Mouse (Mus musculus) lung, postnatal 36 days (tissue): ENCODE measurements around the gene Cngb1.

Experiments used
- DNase-seq: peaks from one replicate; pipeline ENCODE4 v3.0.0; 2022; ENCODE audit warnings: mixed read lengths

Gene Cngb1

GRCm38 (mm10) chr8:95323201-95323600 is 16.8 kb upstream of the Cngb1 start:
- DNase-seq = no peak

GRCm38 (mm10) chr8:95320224-95321139 is 14.1 kb upstream of the Cngb1 start:
- DNase-seq = peak; percentile 93

GRCm38 (mm10) chr8:95315350-95315749 is 9.0 kb upstream of the Cngb1 start:
- no peak for DNase-seq

GRCm38 (mm10) chr8:95314707-95315106 is 8.3 kb upstream of the Cngb1 start:
- no peak for DNase-seq

GRCm38 (mm10) chr8:95313857-95314256 is 7.5 kb upstream of the Cngb1 start:
- peak; percentile 51 for DNase-seq

GRCm38 (mm10) chr8:95312836-95313235 is 6.5 kb upstream of the Cngb1 start:
- DNase-seq = no peak

- DNase-seq = no peak
These were observed 4.1 kb upstream of the Cngb1 start, which contains the start of gene Tepp for GRCm38 (mm10) chr8:95310342-95310970. Gene Tepp (plus strand): TSS chr8:95310566.

GRCm38 (mm10) chr8:95305526-95305925 is 859 bp downstream of the Cngb1 start:
- no peak for DNase-seq

GRCm38 (mm10) chr8:95302410-95302809 is 4.0 kb downstream of the Cngb1 start:
- DNase-seq = peak; percentile 68

- DNase-seq = peak; percentile 65
These were observed 12.5 kb downstream of the Cngb1 start for GRCm38 (mm10) chr8:95293891-95294290.

- DNase-seq = peak; percentile 95
These were observed 13.2 kb downstream of the Cngb1 start for GRCm38 (mm10) chr8:95293172-95293571.

- DNase-seq = no peak
These were observed 17.2 kb downstream of the Cngb1 start for GRCm38 (mm10) chr8:95289066-95289650.

- no peak for DNase-seq
These were observed 24.9 kb downstream of the Cngb1 start for GRCm38 (mm10) chr8:95281493-95281892.

GRCm38 (mm10) chr8:95272871-95273270 is 33.5 kb downstream of the Cngb1 start:
- peak; percentile 82 for DNase-seq

- DNase-seq = peak; percentile 19
These were observed 34.5 kb downstream of the Cngb1 start for GRCm38 (mm10) chr8:95271841-95272240.

GRCm38 (mm10) chr8:95270501-95270900 is 35.9 kb downstream of the Cngb1 start:
- DNase-seq = no peak

- no peak for DNase-seq
These were observed 44.2 kb downstream of the Cngb1 start for GRCm38 (mm10) chr8:95262181-95262580.

- DNase-seq = no peak
These were observed 50.8 kb downstream of the Cngb1 start for GRCm38 (mm10) chr8:95255611-95256010.

GRCm38 (mm10) chr8:95254564-95255434 is 51.6 kb downstream of the Cngb1 start:
- peak; percentile 100 for DNase-seq

GRCm38 (mm10) chr8:95252056-95252455 is 54.3 kb downstream of the Cngb1 start:
- no peak for DNase-seq

GRCm38 (mm10) chr8:95249847-95250246 is 56.5 kb downstream of the Cngb1 start:
- DNase-seq = peak; percentile 53

GRCm38 (mm10) chr8:95247277-95247676 is 59.1 kb downstream of the Cngb1 start:
- no peak for DNase-seq

GRCm38 (mm10) chr8:95245180-95245579 is 61.2 kb downstream of the Cngb1 start:
- peak; percentile 76 for DNase-seq
